Mouse (Mus musculus) right cerebral cortex, adult 2 months (tissue): ENCODE measurements around the gene Pllp.

Source experiments
- DNase-seq, 2 experiments: peaks; one replicate each; pipeline ENCODE4 v3.0.0; 2021 to 2022; ENCODE audit warnings: low spot score in 2 of 2

Gene Pllp

GRCm38 (mm10) chr8:94649496-94649895 is 46.6 kb downstream of the Pllp start:
- no peak for DNase-seq

- DNase-seq = peak in 1 of 2 experiments; percentile 17
Observed at GRCm38 (mm10) chr8:94646165-94646564, 49.9 kb downstream of the Pllp start.

GRCm38 (mm10) chr8:94645202-94645601 is 50.9 kb downstream of the Pllp start:
- DNase-seq = no peak

GRCm38 (mm10) chr8:94641938-94642337 is 54.1 kb downstream of the Pllp start:
- no peak for DNase-seq

- no peak for DNase-seq
Observed at GRCm38 (mm10) chr8:94641183-94641582, 54.9 kb downstream of the Pllp start.

- no peak for DNase-seq
Observed at GRCm38 (mm10) chr8:94634211-94634610, 61.9 kb downstream of the Pllp start.

GRCm38 (mm10) chr8:94633564-94634194 is 62.4 kb downstream of the Pllp start:
- no peak for DNase-seq
